Mouse (Mus musculus): Measurements from ENCODE around the gene Pik3c2g. TPM values are rescaled to one million over a fixed set of nuclear protein-coding genes. Genes with fewer than 3 reads are reported as not detected.

The Pik3c2g gene
- total RNA-seq, 2 experiments from 2014 or later: 0.46 to 0.82 TPM

DNA sequence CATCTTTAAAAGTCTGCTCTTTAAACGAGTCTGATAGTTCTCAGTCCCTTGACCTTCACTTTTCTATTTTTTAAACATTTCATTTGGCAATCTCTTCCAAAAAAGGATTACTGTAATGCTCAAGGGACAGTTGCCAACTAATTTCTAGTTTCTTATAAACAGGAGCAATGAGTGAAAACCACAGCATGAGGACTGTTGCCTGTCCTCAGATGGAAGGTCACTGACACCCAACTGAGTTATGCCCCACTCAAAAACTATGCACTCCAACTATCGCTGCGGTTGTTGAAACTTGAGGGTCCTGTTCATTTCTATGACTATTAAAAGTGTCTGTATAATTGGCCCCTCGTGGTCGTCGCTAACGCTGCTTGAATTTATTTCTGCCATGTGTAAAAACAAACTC lies 252.9 kb downstream of the Pik3c2g start:
- DNase-seq (ENCODE audit: low spot score in 2 of 2): no peak

DNA sequence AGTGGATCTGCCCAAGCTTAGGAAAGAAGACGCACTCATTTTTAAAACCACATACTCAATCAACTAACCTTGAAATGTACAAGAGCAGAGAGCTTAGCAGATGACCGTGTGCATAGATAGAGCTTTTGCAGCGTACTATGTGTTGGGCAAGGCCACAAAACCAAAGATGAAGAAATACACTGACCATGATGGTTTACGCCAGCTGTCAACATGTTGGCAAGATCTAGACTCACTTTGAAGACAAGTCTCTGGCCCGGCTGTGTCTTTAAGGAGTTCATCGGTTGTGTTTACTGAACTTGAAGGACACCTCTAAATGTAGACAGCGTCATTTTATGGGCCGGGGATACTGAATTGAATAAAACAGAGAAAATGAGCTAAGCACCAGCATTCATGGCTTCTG lies 254.3 kb downstream of the Pik3c2g start:
- DNase-seq (ENCODE audit: low spot score in 2 of 2): no peak

DNA sequence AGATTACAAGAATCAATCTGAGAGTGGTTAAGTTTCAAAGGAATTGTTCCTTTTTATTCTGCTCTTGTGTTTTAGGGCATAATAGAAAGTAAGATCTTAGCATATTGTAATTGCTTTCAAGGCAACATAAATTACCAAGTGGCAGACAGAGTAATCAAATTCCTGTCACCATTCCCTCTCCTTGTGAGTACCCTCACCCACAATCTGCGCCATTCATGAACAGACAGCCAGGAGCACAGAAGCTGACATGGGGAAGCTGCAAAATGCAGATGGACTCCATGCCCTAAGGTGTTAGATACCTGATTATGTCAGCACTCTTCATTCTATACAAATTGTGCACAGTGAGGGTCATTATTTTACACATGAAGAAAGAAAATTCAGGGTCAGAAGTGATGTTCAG lies 255.6 kb downstream of the Pik3c2g start:
- DNase-seq (ENCODE audit: low spot score in 2 of 2): no peak

- no peak for DNase-seq (ENCODE audit: low spot score in 2 of 2)
Observed at GRCm38 (mm10) chr6:139843531-139843930, 256.5 kb downstream of the Pik3c2g start.

DNA sequence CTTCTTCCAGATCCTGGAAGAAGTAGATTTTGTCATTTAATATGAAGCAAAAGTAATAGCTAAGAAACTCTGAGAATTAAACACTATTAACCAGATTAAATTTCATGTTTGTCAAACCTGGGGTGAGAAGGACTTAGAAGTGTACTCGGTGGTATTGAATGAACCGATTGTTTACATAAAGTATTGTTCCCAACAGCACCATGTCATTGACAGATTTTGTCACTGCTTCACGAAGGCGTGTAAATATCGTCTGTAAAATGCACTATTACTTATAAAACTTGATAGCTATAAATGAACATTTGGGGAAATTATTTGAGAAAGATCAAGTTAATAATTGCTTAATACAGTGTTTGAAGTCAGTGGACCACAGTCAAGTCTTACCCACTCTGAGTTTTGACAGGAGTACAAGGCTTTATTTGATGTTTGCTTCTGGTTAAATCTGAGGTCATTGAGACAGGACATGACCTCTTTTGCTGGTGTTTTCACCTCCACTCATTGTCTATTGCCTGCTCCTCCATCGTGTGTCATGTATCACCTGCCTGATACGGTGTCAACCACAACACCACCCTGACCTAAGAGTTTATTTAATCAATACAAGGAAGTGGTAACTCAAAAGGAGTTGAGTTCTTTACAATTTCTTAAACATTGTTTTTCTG lies 260.0 kb downstream of the Pik3c2g start:
- no peak for DNase-seq (ENCODE audit: low spot score in 2 of 2)

DNA sequence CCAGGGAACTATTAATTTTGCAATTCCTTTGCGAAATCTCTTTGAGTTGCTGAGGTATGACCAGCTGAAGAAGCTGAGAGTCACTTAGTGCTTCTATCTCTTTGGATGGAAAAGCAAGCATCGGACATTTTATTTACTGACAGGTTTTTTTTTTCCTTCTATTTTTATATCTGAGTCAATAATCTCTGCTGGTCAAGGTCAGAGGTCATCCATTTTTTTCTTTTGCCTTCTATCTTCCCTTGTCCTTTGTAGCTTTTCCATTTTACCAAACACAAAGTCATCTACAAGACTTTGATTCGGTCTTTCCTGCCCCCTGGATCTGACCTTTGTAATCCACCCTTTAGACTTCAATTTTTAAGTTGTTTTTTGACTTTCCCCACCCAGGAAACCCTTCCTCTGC lies 262.9 kb downstream of the Pik3c2g start:
- DNase-seq (ENCODE audit: low spot score in 2 of 2): no peak

GRCm38 (mm10) chr6:139851705-139852603 lies 264.9 kb downstream of the Pik3c2g start:
- DNase-seq (ENCODE audit: low spot score in 2 of 2): no peak

GRCm38 (mm10) chr6:139852836-139853235 lies 265.8 kb downstream of the Pik3c2g start:
- DNase-seq (ENCODE audit: low spot score in 2 of 2): peak; percentile 54 to 85

DNA sequence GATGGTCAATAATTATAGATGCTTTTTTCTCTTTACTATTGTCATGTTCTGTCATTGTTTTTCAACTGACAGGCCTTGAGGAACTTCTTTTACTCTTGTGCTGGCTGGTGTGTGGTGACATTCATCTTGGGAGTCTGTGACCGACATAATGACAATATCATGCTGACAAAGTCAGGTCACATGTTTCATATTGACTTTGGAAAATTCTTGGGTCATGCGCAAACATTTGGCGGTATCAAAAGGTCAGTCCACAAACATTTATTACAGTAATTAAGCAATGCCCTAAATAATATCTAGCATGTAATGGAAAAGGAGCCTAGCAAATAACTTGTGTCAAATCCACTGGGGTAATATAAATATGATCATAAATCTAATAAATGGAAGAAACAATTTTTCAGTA lies 273.1 kb downstream of the Pik3c2g start:
- no peak for DNase-seq (ENCODE audit: low spot score in 2 of 2)

DNA sequence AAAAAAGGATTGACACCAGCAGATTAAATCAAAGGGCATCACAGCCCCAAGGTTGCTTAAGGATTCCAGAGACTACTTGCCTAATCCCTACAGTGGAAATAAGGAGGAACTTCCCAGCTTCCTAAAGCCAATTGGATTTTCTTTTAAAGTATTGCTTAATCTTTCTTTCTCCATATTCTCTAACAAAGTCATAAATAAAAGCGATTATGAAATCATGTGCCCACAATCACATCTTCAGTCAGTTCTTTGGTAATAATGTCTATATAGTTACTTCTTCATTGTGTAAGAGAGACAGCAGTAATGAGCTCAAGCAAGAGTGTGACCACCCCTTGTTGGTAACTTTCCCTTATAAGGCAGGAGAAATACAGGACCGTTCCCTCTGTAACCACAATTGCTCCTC lies 274.5 kb downstream of the Pik3c2g start:
- DNase-seq (ENCODE audit: low spot score in 2 of 2): no peak

DNA sequence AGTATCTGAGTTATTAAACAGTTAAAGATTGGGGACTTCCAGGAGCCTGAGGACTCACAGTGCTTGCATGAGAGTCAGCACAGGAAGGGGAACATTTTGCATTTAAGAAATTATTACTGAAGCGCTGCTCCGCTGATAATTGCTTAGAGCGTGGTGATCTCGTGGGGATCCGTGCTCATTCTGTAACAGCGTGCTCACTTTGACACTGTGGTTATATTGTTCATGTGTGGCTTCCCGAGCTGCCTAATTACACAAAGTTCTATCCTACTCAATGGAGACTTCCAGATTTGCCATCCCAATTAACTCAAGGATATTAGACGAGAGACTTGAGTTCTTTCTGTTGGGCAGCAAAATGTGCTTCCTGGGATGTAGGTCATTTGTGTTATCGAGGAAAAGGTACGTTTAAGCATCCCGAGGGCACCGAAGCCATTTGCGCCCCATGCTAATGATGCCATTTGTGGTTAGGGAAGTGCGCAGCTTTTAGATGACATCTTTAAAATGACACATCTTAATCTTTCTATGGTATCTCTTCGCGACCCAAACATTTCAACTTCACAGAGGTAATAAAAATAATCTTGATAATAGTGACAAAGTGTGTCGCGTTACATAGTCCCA lies 278.1 kb downstream of the Pik3c2g start:
- DNase-seq (ENCODE audit: low spot score in 2 of 2): no peak

- peak; percentile 10 to 78 for DNase-seq (ENCODE audit: low spot score in 2 of 2)
Observed at GRCm38 (mm10) chr6:139874418-139875176, 287.6 kb downstream of the Pik3c2g start.

DNA sequence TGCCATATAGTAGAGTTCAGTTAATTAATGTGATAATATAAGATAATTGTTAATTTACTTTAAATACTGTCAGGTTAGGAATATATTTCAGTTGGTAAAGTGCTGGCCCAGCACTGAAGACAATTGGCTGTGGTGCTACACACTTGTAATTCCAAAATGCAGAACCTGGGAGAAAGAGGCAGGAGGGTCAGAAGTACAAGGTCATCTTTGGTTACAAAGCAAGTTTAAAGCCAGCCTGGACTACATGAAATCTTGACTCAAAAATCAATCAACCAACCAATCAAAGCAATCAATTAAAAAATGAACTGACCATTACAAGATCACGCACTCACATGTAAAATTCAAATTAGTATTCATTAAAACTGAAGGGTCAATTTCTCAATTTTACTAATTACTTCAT lies 289.7 kb downstream of the Pik3c2g start:
- no peak for DNase-seq (ENCODE audit: low spot score in 2 of 2)

DNA sequence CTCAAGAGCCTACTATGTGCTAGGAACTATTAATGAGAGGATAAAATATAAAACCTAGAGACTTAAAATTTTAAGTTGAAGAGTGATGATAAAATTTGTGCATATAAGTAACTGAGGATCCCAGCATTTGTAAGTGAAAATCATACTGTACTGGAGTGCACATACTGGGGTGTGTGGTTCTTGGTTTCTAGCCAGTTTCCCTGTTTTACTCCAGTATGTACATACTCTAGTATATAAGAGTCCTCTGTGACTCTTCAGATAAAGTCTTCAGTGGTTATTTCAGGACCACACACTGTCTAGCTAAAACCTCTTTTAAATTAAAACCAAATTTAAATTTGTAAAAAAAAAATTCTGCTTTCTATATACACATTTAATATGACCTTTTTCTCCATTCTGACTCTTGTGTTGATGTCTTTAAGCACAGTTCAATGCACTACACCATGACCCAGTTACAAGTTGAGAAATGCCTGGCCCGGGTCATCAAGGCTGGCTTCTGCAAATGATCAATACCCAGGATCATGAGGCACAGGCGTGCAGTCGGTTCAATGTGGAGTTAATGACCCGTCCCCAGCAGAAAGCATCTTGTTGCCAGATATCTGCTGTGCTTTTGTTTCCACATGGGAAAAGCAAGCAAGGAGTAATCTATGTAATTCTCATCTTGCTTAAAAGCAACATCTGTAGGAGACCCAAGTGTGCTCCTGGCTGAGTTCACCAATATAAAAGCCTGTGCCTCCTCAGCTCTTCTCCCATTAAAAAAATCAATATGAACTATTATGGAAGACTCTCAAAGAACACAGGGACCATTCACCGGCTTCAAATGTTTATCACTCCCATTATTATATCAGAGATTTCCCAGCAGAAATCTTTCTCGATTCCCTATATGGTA lies 290.7 kb downstream of the Pik3c2g start:
- DNase-seq (ENCODE audit: low spot score in 2 of 2): peak in 1 of 2 experiments; percentile 5

- peak in 1 of 2 experiments; percentile 62 for DNase-seq (ENCODE audit: low spot score in 2 of 2)
Observed at GRCm38 (mm10) chr6:139878362-139878696, 291.3 kb downstream of the Pik3c2g start.

GRCm38 (mm10) chr6:139882076-139882475 lies 295.1 kb downstream of the Pik3c2g start:
- DNase-seq (ENCODE audit: low spot score in 2 of 2): no peak

- no peak for DNase-seq (ENCODE audit: low spot score in 2 of 2)
Observed at GRCm38 (mm10) chr6:139887175-139887574, 300.2 kb downstream of the Pik3c2g start.

DNA sequence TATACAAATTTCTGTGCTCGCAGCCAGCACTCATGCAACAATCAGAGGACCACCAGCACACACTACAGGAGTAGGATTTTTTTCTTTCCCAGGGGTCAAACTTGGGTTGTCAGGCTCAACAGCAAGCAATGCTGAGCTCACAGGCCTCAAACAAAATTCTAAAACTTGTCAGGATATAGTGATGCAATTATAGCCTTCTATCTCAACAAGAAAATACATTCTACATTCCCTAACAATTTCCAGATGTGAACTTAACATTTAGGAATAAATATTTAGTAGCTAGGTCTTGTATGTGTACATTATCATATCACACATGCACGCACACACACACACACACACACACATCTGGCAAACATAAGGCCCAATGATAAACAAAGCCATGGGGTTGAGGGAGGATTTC lies 308.6 kb downstream of the Pik3c2g start:
- DNase-seq (ENCODE audit: low spot score in 2 of 2): no peak

- DNase-seq (ENCODE audit: low spot score in 2 of 2): no peak
Observed at GRCm38 (mm10) chr6:139899630-139900151, 312.7 kb downstream of the Pik3c2g start.

- DNase-seq (ENCODE audit: low spot score in 2 of 2): no peak
Observed at GRCm38 (mm10) chr6:139901801-139902200, 314.8 kb downstream of the Pik3c2g start.
